Mouse (Mus musculus) layer of hippocampus, adult 18-20 months (tissue): ENCODE data around the gene Spesp1. TPM values are rescaled to one million over a fixed set of nuclear protein-coding genes. Genes with fewer than 3 reads are reported as not detected.
A peak's percentile ranks its signal among the peaks of the same experiment; 100 is the strongest.

Experiments
- DNase-seq, 2 experiments: peaks; one replicate each; pipeline ENCODE4 v3.0.0; 2022; ENCODE audit warnings: low spot score in 2 of 2
- microRNA-seq, 2 experiments: library from miRNA; unstranded; fragments of <30 nt; microRNA quantifications; one replicate each; pipeline ENCODE4 v1.2.0; 2021
- total RNA-seq, 2 experiments: library from RNA; stranded (reverse); gene quantifications; 2 replicates each; pipeline ENCODE4 v1.2.3; 2021

Gene Spesp1
- total RNA-seq, 2 experiments from 2014 or later = 0.20 to 0.27 TPM

DNA sequence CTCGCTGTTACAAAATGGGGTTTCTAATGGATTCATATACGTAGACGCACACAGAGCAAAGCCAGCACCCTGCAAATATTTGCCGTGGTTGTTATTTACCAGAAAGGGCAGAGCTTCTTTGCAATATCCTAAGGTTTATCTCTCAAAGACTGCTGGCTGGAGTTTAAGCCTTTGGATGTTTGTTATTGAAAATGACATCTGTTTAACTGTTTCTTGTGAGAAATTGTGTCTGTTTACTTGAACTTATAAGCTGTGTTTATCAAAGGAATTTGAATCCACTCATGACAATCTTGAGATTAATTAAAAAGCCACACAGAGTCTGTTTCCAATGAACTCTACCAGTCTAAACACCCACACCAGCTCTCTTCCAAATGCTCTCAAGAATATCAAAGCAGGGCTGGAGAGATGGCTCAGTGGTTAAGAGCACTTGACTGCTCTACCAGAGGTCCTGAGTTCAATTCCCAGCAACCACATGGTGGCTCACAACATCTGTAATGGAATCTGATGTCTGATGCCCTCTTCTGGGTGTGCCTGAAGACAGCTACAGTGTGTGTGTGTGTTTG, 35.5 kb downstream of the Spesp1 start:
- no peak for DNase-seq

DNA sequence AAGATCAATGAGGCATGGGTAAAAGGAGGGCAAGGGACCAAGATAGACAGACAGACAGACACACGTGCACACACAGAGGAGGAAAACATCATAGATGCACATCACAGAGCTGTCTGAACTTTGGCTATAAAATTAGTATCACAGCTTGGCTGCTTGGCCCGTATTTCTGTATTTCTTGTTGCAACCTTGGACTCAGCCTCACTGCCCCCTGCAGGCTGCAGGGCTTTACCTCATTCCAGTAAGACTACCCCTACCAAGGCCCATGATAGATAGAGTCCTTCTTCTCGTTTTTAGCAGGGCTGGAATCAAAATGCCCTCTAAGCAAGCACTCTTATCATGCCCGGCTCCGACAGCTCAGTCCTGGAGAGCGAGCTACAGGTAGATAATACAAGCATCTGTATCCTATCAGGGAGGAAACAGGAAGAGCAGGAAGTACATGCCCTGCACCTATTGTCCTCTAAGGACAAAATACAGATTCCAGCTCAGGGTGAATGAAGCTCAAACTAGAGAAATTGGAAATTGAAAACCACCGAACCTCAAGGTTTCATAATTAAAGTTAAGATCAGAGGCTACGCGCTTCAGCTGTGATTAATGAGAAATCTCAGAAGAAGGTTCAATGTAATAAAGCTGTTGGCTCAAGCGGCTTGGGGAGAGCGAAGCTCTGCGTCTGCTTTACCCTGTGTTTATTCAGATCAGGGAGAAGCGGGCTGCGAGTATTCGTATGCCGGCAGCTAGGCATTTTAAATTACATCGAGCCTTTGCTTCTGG, 36.2 kb downstream of the Spesp1 start:
- DNase-seq = no peak

DNA sequence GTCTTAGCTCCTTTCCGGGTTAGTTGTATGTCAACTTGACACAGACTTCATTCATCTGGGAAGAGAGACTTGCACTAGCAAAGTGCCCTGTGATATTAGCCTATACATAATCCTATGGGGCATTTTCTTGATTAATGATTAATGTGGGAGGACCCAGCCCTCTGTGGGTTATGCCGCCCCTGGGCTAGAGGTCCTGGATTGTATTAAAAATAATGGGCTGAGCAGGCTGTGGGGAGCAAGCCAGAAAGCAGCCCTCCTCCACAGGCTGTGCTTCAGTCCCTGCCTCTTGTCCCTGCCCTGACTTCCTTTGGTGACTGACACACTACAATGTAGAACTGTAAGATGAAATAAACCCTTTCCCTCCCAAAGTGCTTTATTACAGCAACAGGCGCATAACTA, 37.4 kb downstream of the Spesp1 start:
- no peak for DNase-seq

DNA sequence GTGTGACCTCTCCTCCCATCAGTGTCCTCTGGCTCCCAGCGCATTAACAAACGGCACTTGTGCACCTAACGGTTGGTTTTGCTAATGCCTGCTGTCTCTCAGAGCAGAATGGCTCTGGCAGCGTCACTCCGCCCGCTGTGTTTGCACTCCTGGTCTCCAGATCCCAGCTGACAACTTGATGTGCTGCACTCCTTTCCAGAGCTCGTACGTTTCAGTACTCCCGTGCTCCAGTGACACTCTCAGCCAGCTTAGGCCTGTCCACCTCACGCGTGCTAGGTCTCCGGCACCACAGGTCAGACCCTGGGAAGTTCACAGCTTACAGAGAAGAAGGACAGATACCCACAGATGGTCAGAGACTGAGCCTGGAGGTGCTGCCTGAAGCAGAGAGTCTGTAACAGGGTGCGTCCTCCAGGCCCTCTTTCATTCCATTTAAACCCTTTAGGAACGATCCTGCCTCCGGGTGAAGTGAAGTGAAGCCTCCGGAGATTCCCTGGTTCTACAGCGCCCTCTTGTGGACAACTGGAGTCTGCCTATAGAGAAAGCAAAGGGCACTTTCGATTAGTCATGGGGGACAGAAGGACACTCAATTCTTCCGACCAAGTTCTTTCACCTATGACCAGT, 37.9 kb downstream of the Spesp1 start:
- DNase-seq = peak; percentile 58 to 87

DNA sequence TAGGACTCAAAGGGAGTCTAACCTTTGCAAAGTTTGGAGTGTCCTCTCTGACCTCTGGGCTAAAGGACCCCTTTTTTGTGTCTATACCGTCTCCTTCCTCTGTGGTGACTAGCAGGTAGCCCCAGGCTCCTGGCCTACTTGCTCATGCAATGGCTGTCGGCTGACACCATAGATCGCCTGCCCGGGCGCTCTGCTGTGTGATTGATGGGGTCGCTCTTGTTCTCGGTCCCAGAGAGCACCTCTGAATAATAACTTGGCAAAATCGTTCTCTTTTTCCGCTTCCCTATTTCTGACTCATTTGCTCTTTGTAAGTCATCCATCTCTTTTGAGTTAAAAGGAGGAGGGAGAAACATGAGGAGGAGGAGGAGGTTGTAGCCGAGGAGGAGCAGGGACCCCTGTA, 42.0 kb downstream of the Spesp1 start:
- no peak for DNase-seq

DNA sequence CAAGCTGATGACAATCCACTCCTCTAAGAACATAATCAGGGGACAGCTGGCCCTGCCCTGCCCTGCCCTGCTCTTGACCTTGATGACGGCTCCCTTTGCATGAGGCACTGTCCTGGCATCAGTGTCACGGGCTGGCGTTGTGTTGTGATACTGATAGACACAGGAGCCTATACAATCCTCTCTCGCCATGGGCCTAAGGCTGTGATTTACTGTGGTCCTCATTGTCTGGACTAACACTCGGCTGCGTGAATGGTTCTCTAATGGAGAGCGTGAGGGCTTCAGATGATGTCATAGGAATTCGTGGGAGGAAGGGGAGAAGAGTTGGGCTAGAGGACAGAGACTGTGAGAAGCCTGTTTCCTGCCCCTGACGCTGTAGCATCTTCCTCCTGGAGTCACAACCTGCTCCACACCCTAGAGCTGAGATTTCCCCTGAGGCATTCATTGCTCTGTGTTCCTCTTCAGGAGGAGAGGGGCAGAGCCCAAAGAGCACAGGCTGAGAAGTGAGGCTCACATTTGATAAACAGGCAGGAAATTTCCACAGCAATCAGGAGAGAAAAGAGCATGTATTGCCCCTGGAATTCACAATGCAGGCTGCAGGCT, 44.5 kb downstream of the Spesp1 start:
- no peak for DNase-seq

DNA sequence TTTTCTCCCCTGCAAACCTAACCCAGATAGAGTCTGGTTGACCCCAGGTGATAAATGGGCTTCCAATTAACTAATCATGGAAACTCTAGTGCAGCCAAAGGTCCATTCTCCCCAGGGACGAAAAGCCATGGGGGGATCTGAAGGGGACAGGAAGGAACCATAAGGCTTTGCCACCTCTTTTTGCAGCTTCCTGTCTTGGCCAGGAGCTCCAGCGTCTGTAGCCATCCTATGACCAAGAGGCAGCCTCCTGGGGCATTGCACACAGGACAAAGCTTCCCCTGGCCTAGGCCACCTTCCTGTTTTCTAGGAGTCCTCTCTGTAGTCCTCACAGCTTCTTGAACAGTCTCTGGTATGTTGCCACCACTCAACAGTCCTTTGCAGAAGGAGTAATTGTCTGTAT, 46.5 kb downstream of the Spesp1 start:
- DNase-seq = no peak

DNA sequence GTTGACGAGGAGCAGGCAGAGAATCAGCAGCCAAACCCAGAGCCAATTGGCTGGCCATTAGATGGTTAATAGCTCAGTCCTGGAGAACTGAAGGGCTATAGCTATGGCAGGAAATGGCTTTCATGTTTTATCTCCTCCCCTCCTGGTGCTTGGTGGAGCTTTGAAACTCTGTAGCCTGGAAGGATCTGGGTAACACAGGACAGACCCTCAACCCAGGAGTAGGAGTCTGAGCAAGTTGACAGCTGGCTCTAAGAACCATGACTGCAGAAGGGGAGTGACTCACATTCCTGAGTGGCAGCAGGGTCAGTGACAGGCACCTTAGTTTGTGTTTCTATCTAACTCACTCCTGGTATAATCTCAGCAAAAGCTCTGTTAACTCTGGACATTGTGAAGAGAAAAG, 49.4 kb downstream of the Spesp1 start:
- no peak for DNase-seq

DNA sequence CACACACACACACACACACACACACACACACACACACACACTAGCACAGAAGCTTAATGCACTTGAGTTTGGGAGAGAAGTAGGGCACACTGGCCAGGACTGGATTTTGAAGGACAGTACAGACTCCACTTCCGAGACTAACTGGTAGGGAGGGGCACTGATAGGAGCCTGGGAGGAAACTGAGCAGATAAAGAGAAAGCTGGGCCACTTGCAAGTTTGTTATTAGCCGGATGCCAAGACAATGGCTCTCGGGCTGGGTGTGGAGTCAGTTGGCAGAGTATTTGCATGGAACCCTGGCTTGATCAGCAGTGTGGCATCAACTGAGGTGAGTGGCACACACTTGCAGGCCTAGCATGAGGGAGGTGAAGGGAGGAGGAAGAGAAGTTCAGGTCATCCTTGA, 51.0 kb downstream of the Spesp1 start:
- DNase-seq = no peak

DNA sequence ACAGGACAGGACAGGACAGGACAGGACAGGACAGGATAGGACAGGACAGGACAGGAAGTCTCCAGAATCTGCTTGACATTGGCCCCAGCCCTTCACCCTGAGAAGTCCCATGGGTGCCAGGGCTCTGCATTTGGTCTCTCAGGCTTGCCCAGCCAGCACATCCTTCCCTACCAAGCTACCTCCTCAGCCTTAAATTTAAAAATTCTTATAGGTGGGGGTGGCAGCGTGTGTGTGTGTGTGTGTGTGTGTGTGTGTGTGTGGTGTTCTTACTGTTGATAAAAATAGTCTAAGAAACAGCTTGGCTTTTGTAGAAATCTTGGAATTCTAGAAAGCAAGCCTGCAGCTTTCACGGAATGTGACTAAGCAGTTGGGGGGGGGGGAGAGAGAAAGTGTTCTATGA, 52.0 kb downstream of the Spesp1 start:
- no peak for DNase-seq

DNA sequence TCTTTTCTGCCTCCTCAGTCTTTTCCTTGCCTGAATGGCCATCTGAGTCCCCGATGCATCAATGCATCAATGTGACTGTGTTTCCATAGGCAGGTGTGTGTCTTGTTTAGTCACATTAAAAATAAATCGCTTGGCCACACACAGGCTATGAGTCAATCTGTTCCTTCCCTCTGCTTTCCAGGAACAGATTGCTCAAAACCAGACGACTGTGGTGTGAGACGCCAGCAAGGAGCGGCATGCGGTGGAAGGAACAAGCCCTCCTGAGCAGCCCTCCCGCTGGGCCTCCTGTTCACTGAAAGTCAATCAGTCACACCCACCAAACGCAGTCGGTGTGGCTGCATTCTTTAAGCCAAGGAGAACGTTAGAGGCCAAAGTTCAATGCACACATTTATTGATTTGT, 59.5 kb downstream of the Spesp1 start:
- peak in 1 of 2 experiments; percentile 58 for DNase-seq

DNA sequence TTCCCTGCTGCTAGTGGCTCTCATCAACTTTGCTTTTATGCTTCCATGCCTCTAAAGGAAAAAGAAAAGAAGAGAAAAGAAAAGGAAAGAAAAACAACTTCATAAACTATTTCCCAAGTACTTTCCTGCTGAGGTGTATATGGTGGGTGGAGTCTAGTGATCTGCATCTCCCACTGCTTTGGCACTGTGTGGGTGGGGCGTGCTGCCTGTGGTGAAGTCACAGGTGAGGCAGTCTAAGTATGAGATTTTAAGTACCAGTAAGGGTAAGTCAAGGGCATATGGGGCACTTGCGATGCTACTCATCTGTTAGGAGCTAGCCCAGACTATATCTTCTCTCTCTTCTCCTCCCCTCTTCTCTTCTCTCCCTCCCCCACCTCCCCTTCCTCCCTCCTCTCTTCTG, 60.0 kb downstream of the Spesp1 start:
- no peak for DNase-seq

Small RNA genes lying within 50 kb of the gene (microRNA-seq; reads per million reads assigned to microRNA genes)
- 0 reads per million in 2 experiments for gene Gm25603

Other genes with a start within 250 kb of the Spesp1 start
- 10 to 100 TPM; 20.8 to 31.0 TPM for gene Glce, start 159.6 kb downstream of the Spesp1 start, total RNA-seq
- 100 to 1,000 TPM; 318 to 326 TPM for gene Anp32a, start 59.1 kb upstream of the Spesp1 start, total RNA-seq